Mouse (Mus musculus): ENCODE results near the gene Il5ra. TPM values are rescaled to one million over a fixed set of nuclear protein-coding genes. Genes with fewer than 3 reads are reported as not detected.

Il5ra gene
- total and polyA plus RNA-seq, 3 experiments = 0.10 TPM; not detected in 2

DNA sequence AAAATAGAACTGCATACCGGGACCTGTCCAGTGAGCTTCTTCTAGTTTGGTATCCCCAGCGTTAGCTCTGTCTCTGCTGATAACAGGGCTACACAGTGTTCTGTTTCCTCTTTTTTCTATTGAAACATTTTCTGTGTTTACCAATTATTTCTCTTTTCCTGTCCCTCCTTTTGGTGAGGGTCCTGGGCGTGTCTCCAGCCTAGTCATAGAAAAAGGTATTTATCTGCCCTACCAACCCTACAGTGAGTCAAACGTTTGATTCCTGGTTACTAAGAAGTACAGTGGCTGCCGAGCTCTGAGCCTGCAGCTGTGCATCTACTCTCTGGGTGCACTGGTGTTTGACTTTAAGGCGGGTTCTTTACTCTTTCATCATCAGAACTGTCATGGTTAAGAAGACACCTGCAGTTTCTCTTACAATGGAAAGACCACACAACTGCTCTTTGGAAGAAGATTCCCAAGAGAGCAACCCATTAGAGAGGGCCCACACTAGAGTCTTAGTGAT is at the start of gene Il5ra (continued):
- TF ChIP-seq ELF1 (IDR thresholded peaks at IDR 0.05; ENCODE audit: low read depth, low read length) (no peak), KAT2A (conservative IDR thresholded peaks at IDR 0.05; ENCODE audit: low read depth, low read length) (no peak)

DNA sequence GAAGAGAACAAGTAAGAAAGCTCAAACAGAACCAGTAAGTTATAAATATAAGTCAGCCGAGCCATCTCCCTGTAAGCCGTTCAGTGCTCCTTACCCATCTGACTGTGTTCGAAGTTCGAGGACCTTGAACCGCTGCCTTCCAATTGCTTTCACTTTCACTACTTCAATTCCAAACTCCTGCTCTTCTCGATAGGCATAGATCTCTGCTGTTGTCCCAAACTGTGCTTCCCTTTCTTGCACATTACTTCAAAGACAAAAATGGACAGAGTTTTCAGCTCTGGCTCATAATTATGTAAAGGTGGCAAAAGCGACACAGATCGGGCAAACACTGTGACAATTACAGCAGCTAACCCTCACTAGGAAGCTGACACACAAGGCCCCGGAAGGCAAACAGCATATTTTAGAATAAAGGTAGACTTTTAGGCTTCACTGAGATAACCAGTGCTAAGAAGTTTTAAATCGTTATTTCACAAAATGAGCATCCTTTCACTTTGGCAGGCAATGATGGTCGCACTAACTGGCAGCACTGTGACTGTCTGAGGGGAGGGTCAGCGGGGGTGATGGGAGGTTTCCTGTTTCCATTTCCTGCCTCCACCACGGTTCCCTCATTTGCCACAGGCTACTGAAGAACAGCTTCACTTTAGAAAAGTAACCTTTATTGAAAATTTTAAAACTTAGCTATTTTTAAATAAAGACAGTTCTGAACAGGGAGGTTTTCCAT is 45.4 kb upstream of the Il5ra start:
- no peak overlapping the region for H3K4me3 ChIP-seq (ENCODE audit: control insufficient read depth in 1 of 2, insufficient read depth in 1 of 2, low read depth in 2 of 2, low read length in 2 of 2)
- no peak overlapping the region for H3K9ac ChIP-seq (ENCODE audit: control insufficient read depth, low read depth, low read length, poor library complexity, severe bottlenecking)
- H3K9me3 ChIP-seq (replicated peaks; ENCODE audit: insufficient read depth, low read length) = no peaks in the 10 kb centered on the region
- H3K4me1 ChIP-seq (ENCODE audit: control insufficient read depth in 1 of 2, insufficient read depth in 2 of 2, low read length in 2 of 2) = no peaks in the 10 kb centered on the region
- peaks cover 7 to 11% of the 10 kb centered on the region in 2 experiments for H3K36me3 ChIP-seq (ENCODE audit: control insufficient read depth in 1 of 2, insufficient read depth in 2 of 2, low read length in 2 of 2)
- DNase-seq (ENCODE audit: low read depth, low spot score) = no peak
- no peak overlapping the region for H3K27ac ChIP-seq (ENCODE audit: control insufficient read depth, low read depth, low read length)
- H3K27me3 ChIP-seq (ENCODE audit: control insufficient read depth in 1 of 2, insufficient read depth in 2 of 2, low read length in 2 of 2) = no peaks in the 10 kb centered on the region
- TF ChIP-seq POLR2AphosphoS2 (IDR thresholded peaks at IDR 0.05; ENCODE audit: low read length) (no peak), SIN3A (IDR thresholded peaks at IDR 0.05; ENCODE audit: low read length) (no peak), JUND (IDR thresholded peaks at IDR 0.05; ENCODE audit: low read depth, low read length) (no peak), TBP (IDR thresholded peaks at IDR 0.05; ENCODE audit: low read depth, low read length) (no peak), SMC3 (IDR thresholded peaks at IDR 0.05; ENCODE audit: low read depth, low read length) (no peak), ZMIZ1 (IDR thresholded peaks at IDR 0.05; ENCODE audit: low read depth, low read length) (no peak), NELFE (IDR thresholded peaks at IDR 0.05; ENCODE audit: low read depth, low read length) (no peak), ZKSCAN1 (IDR thresholded peaks at IDR 0.05; ENCODE audit: low read depth, low read length) (no peak), MAX (IDR thresholded peaks at IDR 0.05; ENCODE audit: low read length) (no peak)
- peaks cover 6% of the 10 kb centered on the region for H3K79me2 ChIP-seq (ENCODE audit: control insufficient read depth, insufficient read depth, low read length, poor library complexity)

DNA sequence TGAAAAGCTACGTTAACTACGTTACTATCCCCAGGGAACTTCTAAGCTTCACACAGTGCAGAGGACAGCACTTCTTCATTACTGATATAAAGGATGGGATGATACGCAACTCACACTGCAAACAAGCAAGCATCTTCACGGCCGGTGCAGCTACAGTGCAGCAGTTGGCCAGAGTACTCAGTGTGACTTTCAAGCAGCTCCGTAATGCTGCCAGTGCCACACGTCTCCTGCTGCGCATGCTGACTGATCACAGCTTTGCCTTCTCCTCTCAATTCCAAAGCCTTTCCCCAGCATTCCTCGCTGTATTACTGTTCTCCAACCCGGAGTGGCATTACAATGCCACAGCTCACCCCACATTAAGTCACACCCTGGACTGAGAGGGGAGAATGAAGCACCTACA is 44.8 kb upstream of the Il5ra start:
- no peak for DNase-seq (ENCODE audit: low read depth, low spot score)
- Histone ChIP-seq H3K27ac (ENCODE audit: control insufficient read depth, low read depth, low read length) (no peak overlapping the region), H3K4me3 (ENCODE audit: control insufficient read depth in 1 of 2, insufficient read depth in 1 of 2, low read depth in 2 of 2, low read length in 2 of 2) (no peak overlapping the region), H3K36me3 (ENCODE audit: control insufficient read depth in 1 of 2, insufficient read depth in 2 of 2, low read length in 2 of 2) (peaks cover 7% of the 10 kb centered on the region in 2 experiments), H3K27me3 (ENCODE audit: control insufficient read depth in 1 of 2, insufficient read depth in 2 of 2, low read length in 2 of 2) (no peaks in the 10 kb centered on the region), H3K4me1 (ENCODE audit: control insufficient read depth in 1 of 2, insufficient read depth in 2 of 2, low read length in 2 of 2) (no peaks in the 10 kb centered on the region), H3K9ac (ENCODE audit: control insufficient read depth, low read depth, low read length, poor library complexity, severe bottlenecking) (no peak overlapping the region), H3K79me2 (ENCODE audit: control insufficient read depth, insufficient read depth, low read length, poor library complexity) (peaks cover 3% of the 10 kb centered on the region), H3K9me3 (replicated peaks; ENCODE audit: insufficient read depth, low read length) (no peaks in the 10 kb centered on the region)
- TF ChIP-seq EP300 (IDR thresholded peaks at IDR 0.05; ENCODE audit: low read depth in 1 of 2, low read length in 2 of 2) = no peak

DNA sequence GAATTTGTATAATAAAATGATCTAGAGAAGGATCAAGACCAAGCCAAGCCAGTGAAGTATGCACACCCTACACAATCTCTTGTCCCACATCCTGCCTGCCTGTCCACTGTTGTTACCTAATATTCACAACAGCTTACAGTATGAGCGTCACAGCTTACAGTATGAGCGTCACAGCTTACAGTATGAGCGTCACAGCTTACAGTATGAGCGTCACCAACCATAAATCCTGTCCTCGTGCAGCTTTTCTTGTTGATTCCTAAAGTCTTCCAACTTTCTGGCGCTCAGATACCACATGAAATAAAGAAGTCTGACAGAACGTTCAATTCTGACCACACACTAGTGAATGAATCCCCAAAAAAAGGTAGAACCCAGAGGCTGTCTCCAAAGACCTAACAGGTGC is 44.3 kb upstream of the Il5ra start:
- H3K9me3 ChIP-seq (replicated peaks; ENCODE audit: insufficient read depth, low read length) = no peaks in the 10 kb centered on the region
- no peaks in the 10 kb centered on the region; the same call in 1 of the 2 replicates for H3K79me2 ChIP-seq (ENCODE audit: control insufficient read depth, insufficient read depth, low read length, poor library complexity)
- no peak for DNase-seq (ENCODE audit: low read depth, low spot score)
- no peaks in the 10 kb centered on the region for H3K4me1 ChIP-seq (ENCODE audit: control insufficient read depth in 1 of 2, insufficient read depth in 2 of 2, low read length in 2 of 2)
- no peaks in the 10 kb centered on the region for H3K27me3 ChIP-seq (ENCODE audit: control insufficient read depth in 1 of 2, insufficient read depth in 2 of 2, low read length in 2 of 2)
- H3K27ac ChIP-seq (ENCODE audit: control insufficient read depth, low read depth, low read length) = no peak overlapping the region
- H3K36me3 ChIP-seq (ENCODE audit: control insufficient read depth in 1 of 2, insufficient read depth in 2 of 2, low read length in 2 of 2) = peaks cover 3 to 7% of the 10 kb centered on the region in 2 experiments
- TF ChIP-seq MAZ (IDR thresholded peaks at IDR 0.05; ENCODE audit: low read depth, low read length) = no peak
- TF ChIP-seq MAX (IDR thresholded peaks at IDR 0.05; ENCODE audit: low read length) = no peak
- no peak for TF ChIP-seq CTCF (IDR thresholded peaks at IDR 0.05 in 2 of 3, conservative IDR thresholded peaks at IDR 0.05 in 1 of 3; ENCODE audit: control insufficient read depth in 1 of 3, insufficient read depth in 1 of 3, low read depth in 2 of 3, low read length in 3 of 3, poor library complexity in 1 of 3, severe bottlenecking in 1 of 3)
- no peak overlapping the region for H3K4me3 ChIP-seq (ENCODE audit: control insufficient read depth in 1 of 2, insufficient read depth in 1 of 2, low read depth in 2 of 2, low read length in 2 of 2)
- H3K9ac ChIP-seq (ENCODE audit: control insufficient read depth, low read depth, low read length, poor library complexity, severe bottlenecking) = no peak overlapping the region
